Mouse (Mus musculus) spleen, adult 2 months (tissue): ENCODE data around the gene Tet2. TPM values are rescaled to one million over a fixed set of nuclear protein-coding genes. Genes with fewer than 3 reads are reported as not detected.

Experiments
- DNase-seq, 2 experiments: peaks; one replicate each; pipeline versions ENCODE4 v3.0.0 to v3.0.0-alpha.2; 2012 to 2021; ENCODE audit warnings: low spot score in 2 of 2, low read depth in 1 of 2
- H3K27ac ChIP-seq: fragments of 200-500 bp; 2 replicates; pipeline ENCODE4 v1.5.1; 2012; ENCODE audit warnings: low read length, inconsistent platforms; ENCODE audit not compliant: insufficient read depth
- H3K27me3 ChIP-seq: fragments of 200-500 bp; 2 replicates; pipeline ENCODE4 v1.6.1; 2012; ENCODE audit warnings: mild to moderate bottlenecking, moderate library complexity, low read length, inconsistent platforms; ENCODE audit not compliant: control insufficient read depth, insufficient read depth
- H3K36me3 ChIP-seq: fragments of 200-500 bp; 2 replicates; pipeline ENCODE4 v1.6.1; 2012; ENCODE audit warnings: mild to moderate bottlenecking, low read length, inconsistent platforms; ENCODE audit not compliant: control insufficient read depth, insufficient read depth
- H3K4me1 ChIP-seq: fragments of 200-500 bp; 2 replicates; pipeline ENCODE4 v1.6.1; 2011; ENCODE audit warnings: inconsistent platforms; ENCODE audit not compliant: control insufficient read depth, insufficient read depth, insufficient read length
- H3K4me3 ChIP-seq: fragments of 200-500 bp; 2 replicates; pipeline ENCODE4 v1.5.1; 2011; ENCODE audit warnings: mild to moderate bottlenecking, inconsistent platforms; ENCODE audit not compliant: insufficient read depth, insufficient read length; ENCODE audit errors: extremely low read depth
- CTCF ChIP-seq: fragments of 200-500 bp; IDR thresholded peaks from 2 replicates; pipeline ENCODE4 v1.5.1; 2011; ENCODE audit warnings: mild to moderate bottlenecking, inconsistent platforms; ENCODE audit not compliant: insufficient read depth, insufficient read length, insufficient replicate concordance; ENCODE audit errors: extremely low read depth
- POLR2A ChIP-seq: fragments of 200-500 bp; IDR thresholded peaks from 2 replicates; pipeline ENCODE4 v1.6.1; 2011; ENCODE audit warnings: low read depth, low read length, inconsistent platforms
- WGBS: fragments of 180-500 bp; shearing (Covaris S2); methylation state at CpG from one replicate; pipeline ENCODE4 v1.1.7; 2018; 5-methylcytosine and 5-hydroxymethylcytosine counted together
- polyA plus RNA-seq: library from polyadenylated mRNA; depleted of rRNA; stranded (reverse); fragments of >200 nt; gene quantifications from 2 replicates; pipeline ENCODE4 v1.2.3, GENCODE M21; 2012

Tet2 gene
- polyA plus RNA-seq, 1 experiment, result 10.5 TPM

DNA sequence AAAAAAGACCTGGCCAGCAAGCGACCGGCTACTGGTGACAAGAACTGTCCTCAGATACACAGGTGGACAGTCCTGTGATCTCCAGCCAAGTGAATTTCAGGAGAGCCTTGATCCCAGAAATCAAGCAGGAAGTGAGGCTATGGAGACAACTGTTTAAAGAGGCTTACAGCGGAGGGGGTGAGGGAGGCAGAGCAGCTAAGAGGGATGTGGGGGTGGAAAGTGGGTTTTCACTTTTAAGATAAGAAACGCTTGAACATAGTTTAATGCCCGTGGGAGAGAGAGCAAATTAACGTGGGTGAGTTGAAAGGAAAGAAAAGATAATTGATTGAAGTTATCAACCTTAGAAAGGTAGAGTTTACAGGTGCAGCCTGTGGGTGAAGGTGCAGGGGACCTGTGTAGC is 12.7 kb upstream of the Tet2 start:
- TF ChIP-seq CTCF (no peak), POLR2A (no peak)

DNA sequence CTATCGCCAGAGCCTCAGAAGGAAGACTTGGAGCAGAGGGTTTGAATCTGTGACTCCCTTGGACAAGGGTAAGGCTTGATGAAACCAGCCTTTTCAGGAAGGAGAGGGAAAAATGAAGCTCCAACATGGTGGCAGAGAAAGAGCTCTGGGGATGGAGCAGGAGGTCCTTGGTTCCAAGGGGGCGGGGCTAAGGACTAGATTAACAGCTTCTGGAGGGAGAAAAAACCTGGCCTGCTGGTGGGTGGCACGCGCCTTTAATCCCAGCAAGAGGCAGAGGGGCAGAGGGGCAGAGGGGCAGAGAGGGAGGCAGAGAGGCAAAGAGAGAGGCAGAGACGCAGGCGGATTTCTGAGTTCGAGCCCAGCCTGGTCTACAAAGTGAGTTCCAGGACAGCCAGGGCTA is 12.2 kb upstream of the Tet2 start:
- H3K4me1 ChIP-seq, result no peaks in the 10 kb centered on the region
- no peak for DNase-seq
- WGBS, result 90% methylated on average over 7 of the region's 7 CpGs
- TF ChIP-seq CTCF (no peak), POLR2A (no peak)
- no peaks in the 10 kb centered on the region for H3K36me3 ChIP-seq
- H3K27ac ChIP-seq, result no peak overlapping the region
- H3K27me3 ChIP-seq, result no peaks in the 10 kb centered on the region
- H3K4me3 ChIP-seq, result no peak overlapping the region

More for the DNA sequence above, 12.7 kb upstream of the Tet2 start:
- Histone ChIP-seq H3K4me1 (no peaks in the 10 kb centered on the region), H3K4me3 (no peak overlapping the region), H3K36me3 (no peaks in the 10 kb centered on the region), H3K27me3 (no peaks in the 10 kb centered on the region), H3K27ac (no peak overlapping the region)
- 60% methylated on average over 6 of the region's 6 CpGs for WGBS
- DNase-seq, result no peak

DNA sequence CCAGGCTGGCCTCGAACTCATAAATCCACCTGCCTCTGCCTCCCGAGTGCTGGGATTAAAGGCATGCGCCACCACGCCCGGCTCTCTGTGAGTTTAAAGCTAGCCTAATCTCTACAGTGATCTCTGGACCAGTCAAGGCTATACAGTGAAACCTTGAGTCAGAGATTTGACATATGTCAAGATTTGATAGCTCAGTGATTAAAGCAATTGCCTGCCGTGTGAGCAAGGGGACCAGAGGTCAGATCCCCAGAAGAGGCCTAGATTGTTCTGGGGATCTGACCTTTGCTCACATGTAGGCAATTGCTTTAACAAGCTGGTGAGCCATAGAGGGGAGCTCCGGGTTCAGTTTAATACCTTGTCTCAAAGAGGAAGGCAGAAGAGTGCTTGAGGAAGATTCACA is 10.4 kb upstream of the Tet2 start:
- TF ChIP-seq POLR2A (no peak), CTCF (no peak)
- Histone ChIP-seq H3K27ac (no peak overlapping the region), H3K4me3 (no peak overlapping the region), H3K36me3 (no peaks in the 10 kb centered on the region), H3K4me1 (no peaks in the 10 kb centered on the region), H3K27me3 (no peaks in the 10 kb centered on the region)
- DNase-seq, result no peak
- WGBS, result 84% methylated on average over 7 of the region's 7 CpGs

DNA sequence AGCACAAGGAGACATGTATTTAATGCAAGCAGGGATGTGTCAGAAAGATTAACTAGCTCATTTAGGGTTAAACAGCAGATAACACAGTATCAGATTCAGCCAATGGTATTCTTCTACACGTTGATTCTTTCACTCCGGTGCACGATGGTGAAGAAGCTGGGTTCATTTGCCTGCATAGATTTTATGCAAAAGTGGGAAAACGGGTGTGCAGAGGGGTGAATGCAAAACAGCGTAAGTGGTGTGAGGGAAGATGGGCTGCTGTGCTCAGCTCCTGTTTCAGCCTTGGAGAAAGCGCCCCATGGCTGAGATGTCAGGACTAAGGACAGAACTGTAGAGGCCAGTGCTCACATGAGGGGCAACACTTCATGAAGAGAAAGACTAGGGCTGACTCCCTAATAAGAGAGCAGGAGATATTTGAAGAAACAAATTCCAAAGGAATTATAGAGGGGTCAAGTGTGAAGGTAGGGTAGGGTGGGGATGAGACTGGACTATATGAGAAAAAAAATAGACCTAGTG is 9.7 kb upstream of the Tet2 start:
- no peak for DNase-seq
- Histone ChIP-seq H3K36me3 (no peaks in the 10 kb centered on the region), H3K4me3 (no peak overlapping the region), H3K27ac (no peak overlapping the region), H3K27me3 (no peaks in the 10 kb centered on the region), H3K4me1 (no peaks in the 10 kb centered on the region)
- TF ChIP-seq CTCF (no peak), POLR2A (no peak)
- 88% methylated on average over 6 of the region's 6 CpGs for WGBS

DNA sequence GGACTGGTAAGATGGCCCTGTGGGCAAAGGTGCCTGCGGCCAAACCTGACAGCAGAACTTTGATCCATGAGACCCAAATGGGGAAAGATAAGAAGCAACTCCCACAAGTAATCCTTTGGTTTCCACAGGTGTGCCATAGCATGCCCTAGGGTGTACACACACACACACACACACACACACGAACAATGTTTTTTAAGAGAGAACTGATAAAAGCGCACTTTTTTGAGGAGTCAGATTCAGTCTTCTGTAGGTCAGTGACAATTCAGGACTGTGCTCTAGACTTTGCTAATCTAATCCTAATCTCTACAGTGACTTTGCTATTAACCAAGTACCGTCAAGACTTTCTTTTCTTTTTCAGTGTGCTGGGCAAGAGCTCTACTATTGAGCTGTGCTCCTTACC is 9.2 kb upstream of the Tet2 start:
- no peak for DNase-seq
- H3K27me3 ChIP-seq, result no peaks in the 10 kb centered on the region
- no peaks in the 10 kb centered on the region for H3K36me3 ChIP-seq
- TF ChIP-seq CTCF, result no peak
- no peak for TF ChIP-seq POLR2A
- 94% methylated on average over 4 of the region's 4 CpGs for WGBS
- peaks cover under 1% of the 10 kb centered on the region; the same call in 1 of the 2 replicates for H3K4me1 ChIP-seq
- no peak overlapping the region for H3K27ac ChIP-seq
- H3K4me3 ChIP-seq, result no peak overlapping the region

DNA sequence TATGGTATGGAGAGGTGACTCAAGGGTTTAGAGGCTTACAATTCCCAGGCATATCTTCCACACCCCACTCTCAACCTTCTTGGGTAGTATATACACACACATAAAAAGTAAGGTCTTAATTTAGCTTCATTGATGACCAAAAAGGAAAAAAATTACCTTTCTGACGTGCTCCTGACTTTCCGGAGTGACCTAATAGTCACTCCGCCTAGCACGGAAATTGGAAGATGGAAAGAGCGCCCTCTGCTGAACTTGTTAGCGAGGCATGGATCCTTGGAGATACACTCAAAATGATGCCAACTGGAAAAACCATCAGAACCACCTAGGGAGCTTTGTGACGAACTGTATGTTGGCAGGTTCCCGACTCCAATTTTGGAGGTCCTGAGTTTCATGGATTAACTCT is 7.0 kb upstream of the Tet2 start:
- no peak for TF ChIP-seq CTCF
- TF ChIP-seq POLR2A, result no peak
- H3K4me3 ChIP-seq, result no peak overlapping the region
- no peak overlapping the region for H3K27ac ChIP-seq
- no peaks in the 10 kb centered on the region for H3K27me3 ChIP-seq
- no peak for DNase-seq
- H3K4me1 ChIP-seq, result peaks cover 2% of the 10 kb centered on the region; the same call in 1 of the 2 replicates
- 94% methylated on average over 8 of the region's 8 CpGs for WGBS
- H3K36me3 ChIP-seq, result no peaks in the 10 kb centered on the region

DNA sequence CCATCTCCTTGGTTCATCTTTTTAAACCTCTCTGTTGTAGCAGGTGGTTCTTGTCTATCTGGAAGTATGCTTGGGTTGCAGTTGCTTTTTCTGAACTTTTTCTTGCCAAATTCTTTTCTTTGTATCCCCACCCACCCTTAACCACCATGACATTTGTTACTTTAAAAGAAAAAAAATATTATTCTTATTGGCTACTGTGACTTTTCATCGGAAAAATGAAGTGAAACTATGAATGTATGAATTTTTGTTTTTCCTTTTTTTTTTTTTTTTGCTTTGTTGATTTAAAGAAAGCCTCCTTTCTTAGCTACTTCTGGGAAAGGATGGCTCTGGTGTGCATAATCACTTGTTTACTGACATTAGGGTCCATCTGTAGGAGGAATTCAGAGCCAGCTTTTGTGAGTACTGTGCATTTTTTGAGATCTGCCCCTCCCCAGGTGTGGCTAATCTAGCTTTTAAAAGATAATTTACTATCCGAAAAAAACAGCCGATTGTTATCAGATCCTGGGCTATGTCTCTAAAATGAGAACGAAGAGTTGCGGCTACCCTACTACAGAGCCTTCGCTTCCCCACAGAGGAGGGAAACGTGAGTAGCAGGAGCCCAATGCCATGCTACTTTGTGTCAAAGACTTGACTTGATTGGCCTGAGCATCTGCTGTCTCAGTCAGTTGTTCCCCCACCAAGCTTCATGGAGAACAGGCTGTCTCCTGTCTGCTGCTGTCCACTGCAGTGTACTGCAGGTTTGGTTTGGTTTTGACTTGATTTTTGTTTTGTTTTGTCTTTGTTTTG is 4.6 kb upstream of the Tet2 start:
- Histone ChIP-seq H3K4me3 (no peak overlapping the region), H3K27me3 (no peaks in the 10 kb centered on the region), H3K4me1 (peaks cover 5% of the 10 kb centered on the region), H3K36me3 (no peaks in the 10 kb centered on the region), H3K27ac (no peak overlapping the region)
- 72% methylated on average over 7 of the region's 7 CpGs for WGBS
- no peak for TF ChIP-seq POLR2A
- no peak for TF ChIP-seq CTCF
- no peak for DNase-seq
